Mouse (Mus musculus): ENCODE measurements around the gene Fam149b. TPM values are rescaled to one million over a fixed set of nuclear protein-coding genes. Genes with fewer than 3 reads are reported as not detected.

The Fam149b gene
- polyA plus RNA-seq, 1 experiment from 2014 or later = 52.1 TPM

DNA sequence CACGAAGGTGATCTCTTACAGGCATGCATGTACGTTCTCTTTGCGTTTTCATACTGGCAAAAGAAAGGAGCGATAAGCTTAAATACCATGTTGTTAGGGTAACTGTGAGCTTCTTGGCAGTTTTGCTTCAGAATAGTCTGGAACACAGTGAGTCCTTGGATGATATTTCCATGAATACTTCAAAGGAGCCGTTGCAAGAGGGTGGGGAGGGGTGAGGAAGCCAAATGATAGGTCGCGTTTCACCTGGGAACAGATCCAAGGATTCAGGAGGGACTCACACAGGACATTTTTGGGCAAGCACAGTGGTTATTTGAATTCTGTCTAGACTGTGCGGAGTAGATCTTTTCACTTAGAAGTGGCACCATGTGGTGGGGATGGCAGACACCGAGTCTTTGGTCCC lies 49.3 kb downstream of the Fam149b start:
- no peak for ATAC-seq (ENCODE audit: low FRiP score, low read depth)
- no peaks in the 10 kb centered on the region for H3K36me3 ChIP-seq
- no peak overlapping the region for H3K9ac ChIP-seq
- H3K27me3 ChIP-seq (replicated peaks) = no peaks in the 10 kb centered on the region
- no peak overlapping the region for H3K4me2 ChIP-seq (replicated peaks)
- H3K9me3 ChIP-seq = no peaks in the 10 kb centered on the region
- WGBS = 87% methylated on average over 9 of the region's 9 CpGs
- no peak overlapping the region for H3K27ac ChIP-seq
- H3K4me1 ChIP-seq = peaks cover 4% of the 10 kb centered on the region; the same call in 1 of the 2 replicates
- no peak overlapping the region for H3K4me3 ChIP-seq

- H3K4me2 ChIP-seq (replicated peaks) = no peak overlapping the region
- no peaks in the 10 kb centered on the region for H3K27me3 ChIP-seq (replicated peaks)
- H3K9ac ChIP-seq = no peak overlapping the region
- no peaks in the 10 kb centered on the region for H3K36me3 ChIP-seq
- no peak for ATAC-seq (ENCODE audit: low FRiP score, low read depth)
- 51% methylated on average over 4 of the region's 4 CpGs for WGBS
- H3K9me3 ChIP-seq = no peaks in the 10 kb centered on the region
- no peak overlapping the region for H3K4me3 ChIP-seq
- no peak overlapping the region for H3K27ac ChIP-seq
- H3K4me1 ChIP-seq = peaks cover 4% of the 10 kb centered on the region; the same call in 1 of the 2 replicates
Measured at GRCm38 (mm10) chr14:20398864-20399263, 50.9 kb downstream of the Fam149b start.

DNA sequence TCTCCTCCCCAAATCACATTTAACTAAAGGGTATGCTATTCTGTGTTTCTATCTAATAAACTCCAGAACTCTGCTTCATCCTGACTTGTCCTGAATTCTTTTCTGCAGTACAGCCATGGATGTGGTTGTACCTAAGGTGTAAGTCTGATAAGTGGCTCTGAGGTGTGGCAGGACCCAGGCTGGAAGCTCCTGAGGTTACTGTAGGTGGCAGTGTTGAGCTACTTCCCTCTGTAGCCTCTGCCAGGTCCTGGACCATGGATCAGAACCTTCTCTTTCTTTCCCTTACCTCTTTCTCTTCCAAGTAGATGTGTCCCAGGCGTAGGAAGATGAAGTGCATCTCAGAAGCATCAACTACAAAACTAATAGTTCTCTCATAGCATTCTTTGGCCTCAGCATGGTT lies 52.1 kb downstream of the Fam149b start:
- H3K9me3 ChIP-seq = no peaks in the 10 kb centered on the region
- H3K4me1 ChIP-seq = no peaks in the 10 kb centered on the region
- WGBS = 55% methylated on average over 1 of the region's 1 CpGs
- no peak overlapping the region for H3K9ac ChIP-seq
- ATAC-seq (ENCODE audit: low FRiP score, low read depth) = no peak
- no peak overlapping the region for H3K4me2 ChIP-seq (replicated peaks)
- no peak overlapping the region for H3K27ac ChIP-seq
- no peaks in the 10 kb centered on the region for H3K27me3 ChIP-seq (replicated peaks)
- no peak overlapping the region for H3K4me3 ChIP-seq
- H3K36me3 ChIP-seq = no peaks in the 10 kb centered on the region

- no peaks in the 10 kb centered on the region for H3K4me1 ChIP-seq
- H3K4me3 ChIP-seq = no peak overlapping the region
- no peak overlapping the region for H3K9ac ChIP-seq
- H3K4me2 ChIP-seq (replicated peaks) = no peak overlapping the region
- H3K9me3 ChIP-seq = no peaks in the 10 kb centered on the region
- ATAC-seq (ENCODE audit: low FRiP score, low read depth) = no peak
- H3K27me3 ChIP-seq (replicated peaks) = no peaks in the 10 kb centered on the region
- H3K27ac ChIP-seq = no peak overlapping the region
- 79% methylated on average over 7 of the region's 7 CpGs for WGBS
- no peaks in the 10 kb centered on the region for H3K36me3 ChIP-seq
Measured at GRCm38 (mm10) chr14:20422257-20422656, 74.3 kb downstream of the Fam149b start.

DNA sequence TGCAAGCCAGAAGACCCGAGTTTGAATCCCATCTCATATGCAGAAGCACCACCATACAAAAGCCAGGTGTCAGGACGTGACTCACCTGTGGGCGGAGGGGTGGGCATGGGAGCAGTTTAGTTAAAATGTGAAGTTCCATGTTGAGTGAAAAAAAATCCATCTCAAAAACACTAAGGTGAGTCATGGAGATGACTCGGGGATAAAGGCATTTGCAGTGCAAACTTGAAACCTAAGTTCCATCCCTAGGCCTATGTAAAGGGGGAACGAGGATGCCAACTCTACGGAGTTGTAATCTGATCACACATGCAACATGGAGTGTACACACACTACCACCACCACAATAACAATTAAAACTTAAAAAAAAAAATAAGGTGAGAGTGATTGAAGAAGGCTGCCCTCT lies 75.1 kb downstream of the Fam149b start:
- H3K36me3 ChIP-seq = no peaks in the 10 kb centered on the region
- no peak overlapping the region for H3K27ac ChIP-seq
- no peak overlapping the region for H3K4me2 ChIP-seq (replicated peaks)
- no peaks in the 10 kb centered on the region for H3K4me1 ChIP-seq
- H3K27me3 ChIP-seq (replicated peaks) = no peaks in the 10 kb centered on the region
- no peak overlapping the region for H3K9ac ChIP-seq
- WGBS = 87% methylated on average over 6 of the region's 6 CpGs
- ATAC-seq (ENCODE audit: low FRiP score, low read depth) = no peak
- no peak overlapping the region for H3K4me3 ChIP-seq
- H3K9me3 ChIP-seq = no peaks in the 10 kb centered on the region

GRCm38 (mm10) chr14:20428593-20428992 lies 80.6 kb downstream of the Fam149b start:
- Histone ChIP-seq H3K27me3 (replicated peaks) (no peaks in the 10 kb centered on the region), H3K4me2 (replicated peaks) (no peak overlapping the region), H3K36me3 (no peaks in the 10 kb centered on the region), H3K9ac (no peak overlapping the region), H3K9me3 (no peaks in the 10 kb centered on the region), H3K27ac (no peak overlapping the region), H3K4me1 (no peaks in the 10 kb centered on the region), H3K4me3 (no peak overlapping the region)
- 38% methylated on average over 1 of the region's 1 CpGs for WGBS
- no peak for ATAC-seq (ENCODE audit: low FRiP score, low read depth)

DNA sequence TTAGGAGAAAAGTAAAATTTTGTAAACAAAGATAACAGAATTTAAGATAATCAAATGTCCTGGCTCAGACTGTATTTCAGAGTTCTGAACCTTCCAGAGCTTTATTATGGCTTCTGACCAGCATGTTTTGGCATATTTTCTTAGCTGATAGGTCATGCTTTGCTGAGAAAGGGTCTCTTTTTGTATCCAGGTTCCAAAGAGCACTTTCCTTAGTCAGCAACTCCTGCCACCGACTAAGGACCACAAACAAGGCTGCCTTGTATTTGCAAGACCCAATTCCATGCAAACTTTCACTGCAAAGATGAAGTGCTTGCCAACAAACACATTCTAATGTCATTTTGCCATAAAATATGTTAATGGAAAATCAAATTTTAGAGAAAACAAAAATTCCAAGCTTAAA lies 81.9 kb downstream of the Fam149b start:
- H3K27ac ChIP-seq = no peak overlapping the region
- H3K4me2 ChIP-seq (replicated peaks) = no peak overlapping the region
- H3K4me3 ChIP-seq = no peak overlapping the region
- no peaks in the 10 kb centered on the region for H3K36me3 ChIP-seq
- ATAC-seq (ENCODE audit: low FRiP score, low read depth) = no peak
- H3K27me3 ChIP-seq (replicated peaks) = no peaks in the 10 kb centered on the region
- H3K9ac ChIP-seq = no peak overlapping the region
- 63% methylated on average over 1 of the region's 1 CpGs for WGBS
- H3K9me3 ChIP-seq = no peaks in the 10 kb centered on the region
- H3K4me1 ChIP-seq = no peaks in the 10 kb centered on the region

GRCm38 (mm10) chr14:20431726-20432125 lies 83.8 kb downstream of the Fam149b start:
- Histone ChIP-seq H3K36me3 (no peaks in the 10 kb centered on the region), H3K9ac (no peak overlapping the region), H3K27ac (no peak overlapping the region), H3K27me3 (replicated peaks) (no peaks in the 10 kb centered on the region), H3K4me1 (no peaks in the 10 kb centered on the region), H3K9me3 (no peaks in the 10 kb centered on the region), H3K4me2 (replicated peaks) (no peak overlapping the region), H3K4me3 (no peak overlapping the region)
- WGBS = 86% methylated on average over 6 of the region's 6 CpGs
- ATAC-seq (ENCODE audit: low FRiP score, low read depth) = no peak

DNA sequence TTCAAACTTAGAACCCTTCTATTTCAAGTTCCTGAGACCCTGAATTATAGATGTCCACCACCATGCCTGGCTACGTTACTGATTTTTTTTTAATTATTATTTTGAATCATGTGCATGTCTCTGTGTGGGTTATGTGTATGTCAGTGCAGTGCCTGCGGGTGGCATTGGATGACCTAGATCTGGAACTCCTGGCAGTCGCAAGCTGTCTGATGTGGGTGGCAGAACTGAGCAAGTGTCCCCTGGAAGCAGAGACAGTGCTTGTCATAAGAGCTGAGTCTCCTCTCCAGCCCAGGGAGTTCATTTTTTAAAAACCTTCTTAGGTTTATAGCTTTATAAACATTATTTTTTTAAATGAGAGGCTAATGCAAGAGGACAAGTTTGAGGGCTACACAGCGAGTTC lies 84.5 kb downstream of the Fam149b start:
- Histone ChIP-seq H3K9me3 (no peaks in the 10 kb centered on the region), H3K4me1 (no peaks in the 10 kb centered on the region)

More for the DNA sequence above, 84.5 kb downstream of the Fam149b start:
- H3K36me3 ChIP-seq = no peaks in the 10 kb centered on the region
- no peak overlapping the region for H3K4me3 ChIP-seq
- 92% methylated on average over 4 of the region's 4 CpGs for WGBS
- H3K4me2 ChIP-seq (replicated peaks) = no peak overlapping the region
- no peak overlapping the region for H3K27ac ChIP-seq
- no peak for ATAC-seq (ENCODE audit: low FRiP score, low read depth)
- H3K27me3 ChIP-seq (replicated peaks) = no peaks in the 10 kb centered on the region
- H3K9ac ChIP-seq = no peak overlapping the region

Other genes starting within 250 kb of the Fam149b start
- gene Saysd1, start 209.6 kb upstream of the Fam149b start, polyA plus RNA-seq (2016; fragmentation: Nextera tagmentation; extraction: Ambion mirVana) = 10.7 and 11.7 TPM in 2 replicates
- 7.8 and 8.4 TPM in 2 replicates for gene Kcnk5, start 166.4 kb upstream of the Fam149b start, polyA plus RNA-seq (2016; fragmentation: Nextera tagmentation; extraction: Ambion mirVana)
- not detected in 2 replicates for gene Kcnk16, start 79.0 kb upstream of the Fam149b start, polyA plus RNA-seq (2016; fragmentation: Nextera tagmentation; extraction: Ambion mirVana)
- gene Nudt13, start 53.5 kb upstream of the Fam149b start, polyA plus RNA-seq (2016; fragmentation: Nextera tagmentation; extraction: Ambion mirVana) = 10.1 and 10.7 TPM in 2 replicates
- gene Ecd, start within 50 bp of the Fam149b start, polyA plus RNA-seq (2016; fragmentation: Nextera tagmentation; extraction: Ambion mirVana) = 61.0 and 61.9 TPM in 2 replicates
- gene Dnajc9, start 40.7 kb downstream of the Fam149b start, polyA plus RNA-seq (2016; fragmentation: Nextera tagmentation; extraction: Ambion mirVana) = 170 and 171 TPM in 2 replicates
- 64.4 and 68.0 TPM in 2 replicates for gene Mrps16, start 45.5 kb downstream of the Fam149b start, polyA plus RNA-seq (2016; fragmentation: Nextera tagmentation; extraction: Ambion mirVana)
- gene Cfap70, start 104.1 kb downstream of the Fam149b start, polyA plus RNA-seq (2016; fragmentation: Nextera tagmentation; extraction: Ambion mirVana) = 0.23 and 0.41 TPM in 2 replicates
- gene Anxa7, start 132.0 kb downstream of the Fam149b start, polyA plus RNA-seq (2016; fragmentation: Nextera tagmentation; extraction: Ambion mirVana) = 14.4 and 14.6 TPM in 2 replicates
- 0.98 and 1.4 TPM in 2 replicates for gene Mss51, start 148.7 kb downstream of the Fam149b start, polyA plus RNA-seq (2016; fragmentation: Nextera tagmentation; extraction: Ambion mirVana)
- 65.7 and 66.5 TPM in 2 replicates for gene Ppp3cb, start 198.4 kb downstream of the Fam149b start, polyA plus RNA-seq (2016; fragmentation: Nextera tagmentation; extraction: Ambion mirVana)